Mouse (Mus musculus) neutrophil, adult 65 days (primary cell): ENCODE data around the gene Tnfrsf11a. TPM values are rescaled to one million over a fixed set of nuclear protein-coding genes. Genes with fewer than 3 reads are reported as not detected.

Source experiments
- total RNA-seq: library from RNA; stranded (reverse); gene quantifications from 2 replicates; pipeline ENCODE4 v1.2.4, GENCODE M21; 2023

Gene Tnfrsf11a
- total RNA-seq: 1.5 and 3.8 TPM in 2 replicates

DNA sequence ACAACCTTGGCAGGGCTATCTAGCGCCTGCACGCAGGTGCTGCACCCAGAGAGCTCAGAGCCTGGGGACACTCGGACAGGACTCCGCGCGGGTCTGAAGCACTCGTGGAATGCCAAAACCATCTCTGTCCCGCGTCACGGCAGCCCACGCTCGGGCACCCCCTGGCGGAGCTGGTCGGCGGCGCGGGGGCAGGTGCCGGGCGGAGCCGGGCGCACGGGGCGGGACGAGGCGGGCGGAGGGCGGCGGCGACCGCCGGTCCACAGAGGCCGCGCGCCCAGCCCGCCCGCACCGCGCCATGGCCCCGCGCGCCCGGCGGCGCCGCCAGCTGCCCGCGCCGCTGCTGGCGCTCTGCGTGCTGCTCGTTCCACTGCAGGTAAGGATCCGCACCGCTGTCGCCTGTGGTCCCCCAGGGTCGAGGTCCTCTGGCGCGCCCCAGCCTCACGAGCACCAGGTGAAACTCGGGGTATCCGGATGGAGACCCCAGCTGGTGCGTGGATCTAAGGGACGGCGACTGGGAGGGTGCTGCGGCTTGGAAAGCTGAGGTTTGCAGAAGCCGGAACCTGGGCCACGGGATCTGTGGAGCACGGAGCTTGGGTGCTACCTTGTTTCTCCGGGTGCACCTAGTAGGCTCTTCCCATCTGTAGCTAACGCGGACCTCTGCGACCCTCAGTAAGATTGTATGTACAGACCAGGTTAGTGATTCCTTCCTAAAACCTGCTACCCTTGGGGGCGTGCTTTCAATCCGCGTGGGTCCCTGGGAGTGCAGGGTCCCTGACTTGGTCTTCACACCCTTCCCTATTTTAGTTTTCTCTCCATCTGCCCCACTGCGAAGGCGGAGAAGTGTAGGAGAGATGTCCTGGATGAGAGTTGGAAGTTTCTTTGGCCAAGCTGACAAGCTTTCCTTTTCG lies at the start of gene Tnfrsf11a:
Tnfrsf11a (plus strand) TSS at position 262 of the 908 bp plus-strand sequence.

Other genes with a start within 250 kb of the Tnfrsf11a start
- 31.2 and 57.4 TPM in 2 replicates for gene Pign, start 117.0 kb upstream of the Tnfrsf11a start, total RNA-seq
- gene Relch, start 116.9 kb upstream of the Tnfrsf11a start, total RNA-seq: 72.9 and 101 TPM in 2 replicates
- gene Zcchc2, start 209.7 kb downstream of the Tnfrsf11a start, total RNA-seq: 40.9 and 54.2 TPM in 2 replicates